In genomic region chr3:129549546-129549945, GRCm38 (mm10) we compare ENCODE assay signal across 17 mouse cellular contexts. TPM values are rescaled to one million over a fixed set of nuclear protein-coding genes. Genes with fewer than 3 reads are reported as not detected.
DNase-seq lines count a peak whose midpoint lies in the region; ATAC-seq lines count a peak whose summit lies in the region.
"Had no signal": no experiment of that assay in that cellular context is flagged by ENCODE, and none has a peak within 500 bp of the region (broad histone marks: within the 10 kb centered on the region; RNA-seq: fewer than 3 reads in every experiment).

No protein-coding gene starts in this region.

- H3K4me1 ChIP-seq in liver, embryonic 15.5 days (replicated peaks), result peaks cover 40% of the 10 kb centered on the region
- peaks cover 22% of the 10 kb centered on the region for H3K4me1 ChIP-seq in stomach, embryonic 15.5 days

- no peak overlapping the region for H3K9ac ChIP-seq in liver, embryonic 15.5 days
- no peak overlapping the region for H3K9ac ChIP-seq in stomach, embryonic 15.5 days
- H3K9ac ChIP-seq: forebrain, postnatal 0 days; limb, embryonic 12.5 days; lung, embryonic 14.5 days had no signal

- H3K27me3 ChIP-seq in liver, embryonic 15.5 days, result no peaks in the 10 kb centered on the region
- H3K27me3 ChIP-seq in stomach, embryonic 15.5 days (replicated peaks), result no peaks in the 10 kb centered on the region
- H3K27me3 ChIP-seq: limb, embryonic 12.5 days had no signal

- peaks cover 1% of the 10 kb centered on the region; the same call in 1 of the 2 replicates for H3K36me3 ChIP-seq in liver, embryonic 15.5 days (replicated peaks)
- H3K36me3 ChIP-seq in stomach, embryonic 15.5 days, result no peaks in the 10 kb centered on the region

- H3K4me3 ChIP-seq in liver, embryonic 15.5 days (replicated peaks), result no peak overlapping the region
- H3K4me3 ChIP-seq in stomach, embryonic 15.5 days (replicated peaks), result no peak overlapping the region
- H3K4me3 ChIP-seq: hindbrain, embryonic 10.5 days; limb, embryonic 12.5 days had no signal

- peak; percentile 19 for DNase-seq in adrenal gland, adult 2 months
- no peak for DNase-seq in adrenal gland, postnatal 25 days
- DNase-seq in liver (no peak), R1 (ENCODE audit: low read depth, low spot score) (peak; percentile 93)
- DNase-seq in layer of hippocampus, adult 9-10 months (ENCODE audit: low spot score), result no peak
- DNase-seq: cerebellum, postnatal 10 days; forebrain, postnatal 0 days; kidney, adult 18-20 months; layer of hippocampus, adult 9-11 months; lung, embryonic 14.5 days; spleen, adult 18-20 months; thymus, postnatal 14 days had no signal

- H3K9me3 ChIP-seq in liver, embryonic 15.5 days (replicated peaks), result no peaks in the 10 kb centered on the region
- H3K9me3 ChIP-seq in stomach, embryonic 15.5 days, result no peaks in the 10 kb centered on the region
- H3K9me3 ChIP-seq: hindbrain, embryonic 10.5 days; limb, embryonic 12.5 days had no signal

- H3K27ac ChIP-seq in liver, embryonic 15.5 days (replicated peaks), result 0 out of 2 replicates have a peak overlapping the region, but pooled peaks have one; percentile 5
- H3K27ac ChIP-seq in stomach, embryonic 15.5 days, result peak overlapping the region; percentile 63; the same call in 1 of the 2 replicates
- H3K27ac ChIP-seq: hindbrain, embryonic 10.5 days; limb, embryonic 12.5 days had no signal

- WGBS in liver, embryonic 15.5 days (ENCODE audit: insufficient replicate concordance), result 55% methylated on average over 5 of the region's 5 CpGs
- WGBS in stomach, embryonic 15.5 days, result 34% methylated on average over 5 of the region's 5 CpGs

- no peak overlapping the region for H3K4me2 ChIP-seq in liver, embryonic 15.5 days
- H3K4me2 ChIP-seq in stomach, embryonic 15.5 days, result no peak overlapping the region
- H3K4me2 ChIP-seq: limb, embryonic 12.5 days; lung, embryonic 14.5 days had no signal

- no peak for ATAC-seq in liver, embryonic 15.5 days (ENCODE audit: insufficient read depth)
- ATAC-seq in stomach, embryonic 15.5 days (ENCODE audit: insufficient read depth, low FRiP score, low read depth), result no peak
- ATAC-seq in CD4-positive, CD25-positive, alpha-beta regulatory T cell, adult 4 months, result no peak
- ATAC-seq: forebrain, postnatal 0 days had no signal

RNA-seq across cellular contexts. Expression of gene Elovl6, which starts 17.4 kb away (rescaled TPM):
- total RNA-seq in adrenal gland, adult 2 months (2021), result 10 to 100 TPM; 59.0 to 96.0 TPM
- polyA plus RNA-seq in adrenal gland, adult 2 months (2012; rRNA removed), result 111 and 121 TPM in 2 replicates
- total RNA-seq in adrenal gland, postnatal 25 days (2021), result 46.0 and 73.5 TPM in 2 replicates
- 10.3 and 12.0 TPM in 2 replicates for polyA plus RNA-seq in liver, embryonic 15.5 days (2015; fragmentation: Nextera tagmentation; extraction: Ambion mirVana)
- 31.7 and 41.2 TPM in 2 replicates for polyA plus RNA-seq in stomach, embryonic 15.5 days (2015; fragmentation: Nextera tagmentation; extraction: Ambion mirVana)
- 10 to 100 TPM; 14.3 to 14.6 TPM for polyA plus RNA-seq in CD4-positive, CD25-positive, alpha-beta regulatory T cell, adult 4 months (2017; shearing (Covaris generic))

Comparison
In these comparisons a context has a peak if more than half of its experiments do, and no peak if none do; other contexts are left out.
1. DNase-seq: peak in adrenal gland, adult 2 months (single experiment) and R1 (single experiment); none in adrenal gland, postnatal 25 days (single experiment), liver (single experiment) and layer of hippocampus, adult 9-10 months (single experiment).